18 mouse cellular contexts compared by ENCODE assay signal in the genomic region with DNA sequence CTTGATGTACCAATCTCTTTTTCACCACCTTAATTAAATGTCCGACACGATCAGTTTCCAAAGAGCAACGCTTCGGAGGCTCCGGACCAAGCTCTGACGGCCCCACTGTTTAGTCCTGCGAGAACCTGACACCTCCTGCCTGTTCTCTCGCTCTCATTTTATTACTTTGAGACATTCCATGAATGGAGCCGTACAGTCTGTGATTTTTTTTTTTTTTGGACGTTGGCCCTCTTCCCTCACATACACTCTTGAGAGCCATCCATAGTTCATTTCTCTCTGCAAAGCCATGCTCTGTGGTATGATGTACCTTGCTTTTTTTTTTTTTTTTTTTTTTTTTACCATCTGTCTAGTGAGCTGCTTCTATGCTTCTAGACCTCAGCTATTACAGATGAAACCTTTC.
DNase-seq lines count a peak whose midpoint lies in the region; ATAC-seq and TF ChIP-seq lines count a peak whose summit lies in the region.
"Had no signal": no experiment of that assay in that cellular context is flagged by ENCODE, and none has a peak within 500 bp of the region (broad histone marks: within the 10 kb centered on the region; RNA-seq: fewer than 3 reads in every experiment).

No protein-coding gene starts in this region.

- no peak overlapping the region for H3K4me3 ChIP-seq in kidney, embryonic 15.5 days (replicated peaks)
- H3K4me3 ChIP-seq in stomach, embryonic 14.5 days (ENCODE audit: low read depth, low read length): no peak overlapping the region
- no peak overlapping the region for H3K4me3 ChIP-seq in stomach, postnatal 0 days (ENCODE audit: low read depth, low read length)
- no peak overlapping the region for H3K4me3 ChIP-seq in limb, embryonic 12.5 days (replicated peaks)
- H3K4me3 ChIP-seq: forebrain, embryonic 12.5 days; layer of hippocampus, adult 2 months; left cerebral cortex, adult 2 months; midbrain, embryonic 13.5 days; myocyte had no signal

- H3K27me3 ChIP-seq in kidney, embryonic 15.5 days: no peaks in the 10 kb centered on the region
- no peaks in the 10 kb centered on the region for H3K27me3 ChIP-seq in stomach, embryonic 14.5 days (ENCODE audit: control insufficient read depth, insufficient read depth, low read length)
- no peaks in the 10 kb centered on the region for H3K27me3 ChIP-seq in stomach, postnatal 0 days (ENCODE audit: control insufficient read depth, insufficient read depth, low read length)
- no peaks in the 10 kb centered on the region for H3K27me3 ChIP-seq in limb, embryonic 12.5 days
- H3K27me3 ChIP-seq: forebrain, embryonic 12.5 days; midbrain, embryonic 13.5 days had no signal

- H3K4me1 ChIP-seq in kidney, embryonic 15.5 days: peaks cover 48% of the 10 kb centered on the region
- peaks cover 27% of the 10 kb centered on the region for H3K4me1 ChIP-seq in stomach, embryonic 14.5 days (ENCODE audit: control insufficient read depth, insufficient read depth, low read length)
- peaks cover 2% of the 10 kb centered on the region; the same call in 1 of the 2 replicates for H3K4me1 ChIP-seq in stomach, postnatal 0 days (replicated peaks; ENCODE audit: control insufficient read depth, insufficient read depth)
- peaks cover 58% of the 10 kb centered on the region for H3K4me1 ChIP-seq in limb, embryonic 12.5 days (replicated peaks)

- TF ChIP-seq CTCF in stomach, postnatal 0 days (IDR thresholded peaks at IDR 0.05; ENCODE audit: low read depth): no peak

- no peaks in the 10 kb centered on the region for H3K36me3 ChIP-seq in kidney, embryonic 15.5 days
- no peaks in the 10 kb centered on the region for H3K36me3 ChIP-seq in stomach, embryonic 14.5 days (ENCODE audit: control insufficient read depth, insufficient read depth, low read length)
- H3K36me3 ChIP-seq in stomach, postnatal 0 days (ENCODE audit: control insufficient read depth, insufficient read depth, low read length): no peaks in the 10 kb centered on the region
- no peaks in the 10 kb centered on the region for H3K36me3 ChIP-seq in limb, embryonic 12.5 days
- H3K36me3 ChIP-seq: forebrain, embryonic 12.5 days; midbrain, embryonic 13.5 days had no signal

- H3K27ac ChIP-seq in kidney, embryonic 15.5 days: peak overlapping the region; percentile 39
- H3K27ac ChIP-seq in stomach, embryonic 14.5 days (ENCODE audit: low read length): peak overlapping the region; percentile 78; the same call in 1 of the 2 replicates
- H3K27ac ChIP-seq in stomach, postnatal 0 days (replicated peaks): no peak overlapping the region
- H3K27ac ChIP-seq in limb, embryonic 12.5 days: peak overlapping the region; percentile 98
- H3K27ac ChIP-seq: forebrain, embryonic 12.5 days; layer of hippocampus, adult 2 months; left cerebral cortex, adult 2 months; midbrain, embryonic 13.5 days had no signal

- no peak for TF ChIP-seq EP300 in stomach, postnatal 0 days (optimal IDR thresholded peaks at IDR 0.05)

- no peak overlapping the region for H3K4me2 ChIP-seq in kidney, embryonic 15.5 days
- H3K4me2 ChIP-seq in stomach, embryonic 14.5 days (replicated peaks; ENCODE audit: low read depth, low read length): no peak overlapping the region
- H3K4me2 ChIP-seq in stomach, postnatal 0 days (replicated peaks; ENCODE audit: low read depth): no peak overlapping the region
- peak overlapping the region; percentile 7; the same call in 1 of the 2 replicates for H3K4me2 ChIP-seq in limb, embryonic 12.5 days
- H3K4me2 ChIP-seq: forebrain, embryonic 12.5 days; liver, embryonic 11.5 days; midbrain, embryonic 13.5 days had no signal

- no peak for DNase-seq in kidney, adult 8-10 months
- DNase-seq in stomach, postnatal 0 days (ENCODE audit: low spot score): no peak
- no peak for DNase-seq in left cerebral cortex, postnatal 4 days
- no peak for DNase-seq in thymus, postnatal 25 days
- DNase-seq: adrenal gland, postnatal 25 days; cerebellum, adult 2 months; gastrocnemius, postnatal 25 days; right cerebral cortex, adult 18-20 months; thymus, postnatal 14 days had no signal

- intact Hi-C loops in left cerebral cortex, postnatal 4 days (cut with DNase I): no loop called here

- no peak overlapping the region for H3K9ac ChIP-seq in kidney, embryonic 15.5 days
- H3K9ac ChIP-seq in stomach, embryonic 14.5 days (replicated peaks; ENCODE audit: low read depth, low read length): no peak overlapping the region
- H3K9ac ChIP-seq in stomach, postnatal 0 days (ENCODE audit: low read length): no peak overlapping the region
- no peak overlapping the region for H3K9ac ChIP-seq in limb, embryonic 12.5 days (replicated peaks)
- H3K9ac ChIP-seq: forebrain, embryonic 12.5 days; midbrain, embryonic 13.5 days had no signal

- ATAC-seq in kidney, embryonic 15.5 days (replicated peaks; ENCODE audit: low FRiP score): peak; percentile 30; the same call in 1 of the 2 replicates
- no peak for ATAC-seq in stomach, embryonic 14.5 days (ENCODE audit: insufficient number of reproducible peaks, insufficient read depth, low FRiP score, low read depth)
- no peak for ATAC-seq in stomach, postnatal 0 days (ENCODE audit: low FRiP score, low TSS enrichment)
- no peak for ATAC-seq in limb, embryonic 12.5 days (ENCODE audit: insufficient number of reproducible peaks, insufficient read depth, low FRiP score, low TSS enrichment, low read depth)
- ATAC-seq: midbrain, embryonic 13.5 days had no signal

- no peaks in the 10 kb centered on the region for H3K9me3 ChIP-seq in kidney, embryonic 15.5 days (replicated peaks)
- H3K9me3 ChIP-seq in stomach, embryonic 14.5 days (ENCODE audit: control insufficient read depth, low read depth, low read length): no peaks in the 10 kb centered on the region
- H3K9me3 ChIP-seq in stomach, postnatal 0 days (ENCODE audit: control insufficient read depth, low read length): no peaks in the 10 kb centered on the region
- no peaks in the 10 kb centered on the region for H3K9me3 ChIP-seq in limb, embryonic 12.5 days
- H3K9me3 ChIP-seq: forebrain, embryonic 12.5 days; midbrain, embryonic 13.5 days had no signal

- 32% methylated on average over 10 of the region's 10 CpGs for WGBS in kidney, embryonic 15.5 days
- 36% methylated on average over 10 of the region's 10 CpGs for WGBS in stomach, embryonic 14.5 days
- WGBS in stomach, postnatal 0 days: 51% methylated on average over 10 of the region's 10 CpGs
- 7% methylated on average over 10 of the region's 10 CpGs for WGBS in limb, embryonic 12.5 days
